Mouse (Mus musculus) liver, embryonic 15.5 days (tissue): ENCODE measurements around the gene Anxa9. TPM values are rescaled to one million over a fixed set of nuclear protein-coding genes. Genes with fewer than 3 reads are reported as not detected.

Experiments used
- ATAC-seq: fragments of 200-750 bp; cut with Nextera tagmentation; 2 replicates; pipeline ENCODE4 v1.8.0; 2017; ENCODE audit warnings: moderate number of reproducible peaks, mild to moderate bottlenecking, moderate library complexity; ENCODE audit not compliant: insufficient read depth
- H3K27ac ChIP-seq: fragments of 300-500 bp; sonication (generic); replicated peaks from 2 replicates; pipeline ENCODE4 v1.5.1; 2015; ENCODE audit warnings: mild to moderate bottlenecking, inconsistent platforms
- H3K27me3 ChIP-seq: fragments of 300-500 bp; sonication (generic); 2 replicates; pipeline ENCODE4 v1.6.1; 2015; ENCODE audit warnings: mild to moderate bottlenecking, inconsistent platforms
- H3K36me3 ChIP-seq: fragments of 300-500 bp; sonication (generic); replicated peaks from 2 replicates; pipeline ENCODE4 v1.6.1; 2015; ENCODE audit warnings: moderate library complexity, mild to moderate bottlenecking, inconsistent platforms
- H3K4me1 ChIP-seq: fragments of 300-500 bp; sonication (generic); replicated peaks from 2 replicates; pipeline ENCODE4 v1.6.1; 2015; ENCODE audit warnings: inconsistent platforms
- H3K4me2 ChIP-seq: fragments of 300-500 bp; sonication (generic); 2 replicates; pipeline ENCODE4 v1.6.1; 2015; ENCODE audit warnings: moderate library complexity, mild to moderate bottlenecking, inconsistent platforms
- H3K4me3 ChIP-seq: fragments of 300-500 bp; sonication (generic); replicated peaks from 2 replicates; pipeline ENCODE4 v1.5.1; 2015; ENCODE audit warnings: mild to moderate bottlenecking, inconsistent platforms
- H3K9ac ChIP-seq: fragments of 300-500 bp; sonication (generic); 2 replicates; pipeline ENCODE4 v1.6.1; 2015; ENCODE audit warnings: moderate library complexity, mild to moderate bottlenecking, inconsistent platforms
- H3K9me3 ChIP-seq: fragments of 300-500 bp; sonication (generic); replicated peaks from 2 replicates; pipeline ENCODE4 v1.6.1; 2016; ENCODE audit warnings: inconsistent platforms
- WGBS: fragments of 180-500 bp; shearing (Covaris S2); methylation state at CpG from one replicate; pipeline ENCODE4 v1.1.7; 2015; ENCODE audit warnings: mixed read lengths; ENCODE audit not compliant: insufficient replicate concordance; 5-methylcytosine and 5-hydroxymethylcytosine counted together
- polyA plus RNA-seq: library from polyadenylated mRNA; unstranded; fragments of >200 nt; fragmentation: Nextera tagmentation; extraction: Ambion mirVana; gene quantifications from 2 replicates; pipeline ENCODE4 v1.2.1, GENCODE M21; 2015

Anxa9 gene
- polyA plus RNA-seq, 1 experiment from 2014 or later: 2.8 TPM

DNA sequence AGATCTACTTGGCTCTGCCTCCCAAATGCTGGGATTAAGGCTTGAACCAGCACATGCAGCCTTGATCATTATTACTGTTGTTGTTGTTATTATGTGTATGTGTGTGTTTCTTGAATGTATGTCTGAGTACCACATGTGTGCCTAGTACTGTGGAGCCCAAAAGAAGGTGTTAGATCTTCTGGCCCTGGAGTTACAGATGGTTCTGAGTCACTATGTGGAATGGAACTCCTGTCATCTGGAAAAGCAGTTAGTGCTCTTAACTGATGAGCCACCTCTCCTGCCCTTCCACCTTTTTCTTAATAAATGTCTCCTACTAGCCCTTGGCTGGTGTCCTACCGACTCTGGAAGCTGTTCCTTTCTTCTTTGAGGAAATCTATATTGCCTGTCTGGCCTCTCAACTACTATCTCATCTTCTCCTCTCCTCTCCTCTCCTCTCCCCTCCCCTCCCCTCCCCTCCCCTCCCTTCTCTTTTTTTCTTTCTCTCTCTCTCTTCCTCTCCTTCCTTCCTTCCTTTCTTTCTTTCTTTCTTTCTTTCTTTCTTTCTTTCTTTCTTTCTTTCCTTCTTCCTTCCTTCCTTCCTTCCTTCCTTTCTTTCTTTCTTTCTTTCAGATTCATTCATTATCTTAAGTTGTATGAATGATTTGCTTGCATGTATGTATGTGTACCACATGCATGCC lies 59.2 kb downstream of the Anxa9 start:
- 33% methylated on average over 1 of the region's 1 CpGs for WGBS
- Histone ChIP-seq H3K9me3 (no peaks in the 10 kb centered on the region), H3K27ac (no peak overlapping the region), H3K4me1 (peaks cover 7% of the 10 kb centered on the region), H3K9ac (no peak overlapping the region), H3K27me3 (no peaks in the 10 kb centered on the region), H3K4me3 (no peak overlapping the region), H3K4me2 (no peak overlapping the region), H3K36me3 (0 out of 2 replicates have a peak, but pooled peaks cover 2% of the 10 kb centered on the region)
- no peak for ATAC-seq

DNA sequence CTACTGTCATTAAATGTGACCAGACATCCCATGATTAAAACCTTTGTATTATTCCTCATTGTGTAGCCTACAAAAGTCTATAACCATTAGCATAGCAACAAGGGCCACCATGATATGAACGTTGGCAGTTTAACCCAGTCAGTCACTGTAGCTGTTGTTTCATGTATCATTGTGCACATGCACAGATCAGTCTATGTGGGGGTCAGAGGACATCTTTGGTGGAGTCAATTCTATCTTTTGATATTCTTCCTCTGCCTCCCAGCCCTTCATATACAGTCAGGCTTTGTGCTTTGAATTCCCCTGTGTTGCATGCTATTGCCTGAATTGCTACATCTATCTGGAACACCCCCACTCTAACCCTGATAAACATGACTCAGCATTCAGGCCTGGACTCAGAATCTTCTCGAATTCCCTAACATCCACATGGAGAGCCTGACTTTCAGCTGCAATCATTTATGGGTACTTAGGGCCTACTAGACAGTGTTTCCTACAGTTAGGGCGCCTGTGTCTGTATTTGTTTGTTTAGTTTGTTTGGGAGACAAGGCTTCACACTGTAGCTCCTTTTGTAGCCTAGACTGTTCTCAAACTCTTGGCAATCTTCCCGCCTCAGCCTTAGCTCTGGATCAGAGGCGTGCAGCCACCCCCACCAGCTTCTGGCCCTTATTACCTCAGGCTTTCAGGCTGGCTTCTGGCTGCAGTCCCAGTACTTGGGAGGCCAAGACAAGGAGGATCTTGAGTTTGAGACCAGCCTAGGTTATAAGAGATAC lies 60.3 kb downstream of the Anxa9 start:
- no peaks in the 10 kb centered on the region for H3K36me3 ChIP-seq
- 61% methylated on average over 5 of the region's 5 CpGs for WGBS
- H3K9me3 ChIP-seq: no peaks in the 10 kb centered on the region
- no peak for ATAC-seq
- no peak overlapping the region; the same call in 1 of the 2 replicates for H3K27ac ChIP-seq
- peaks cover 7% of the 10 kb centered on the region for H3K4me1 ChIP-seq
- no peak overlapping the region for H3K9ac ChIP-seq
- H3K4me3 ChIP-seq: no peak overlapping the region
- no peaks in the 10 kb centered on the region for H3K27me3 ChIP-seq
- H3K4me2 ChIP-seq: no peak overlapping the region

Other genes with a start within 250 kb of the Anxa9 start
- gene Pip5k1a, start 200.2 kb downstream of the Anxa9 start, polyA plus RNA-seq: 8.5 and 8.7 TPM in 2 replicates
- gene Vps72, start 196.2 kb downstream of the Anxa9 start, polyA plus RNA-seq: 31.4 and 36.6 TPM in 2 replicates
- gene Tmod4, start 182.7 kb downstream of the Anxa9 start, polyA plus RNA-seq: 0.53 and 0.88 TPM in 2 replicates
- gene Scnm1, start 173.2 kb downstream of the Anxa9 start, polyA plus RNA-seq: 25.6 and 26.1 TPM in 2 replicates
- gene Lysmd1, start 173.1 kb downstream of the Anxa9 start, polyA plus RNA-seq: 7.1 and 8.3 TPM in 2 replicates
- gene Tnfaip8l2, start 164.8 kb downstream of the Anxa9 start, polyA plus RNA-seq: 9.3 and 9.8 TPM in 2 replicates
- gene Sema6c, start 146.7 kb downstream of the Anxa9 start, polyA plus RNA-seq: 0.37 and 0.68 TPM in 2 replicates
- 6.2 and 7.1 TPM in 2 replicates for gene Gabpb2, start 89.3 kb downstream of the Anxa9 start, polyA plus RNA-seq
- gene Cdc42se1, start 78.4 kb downstream of the Anxa9 start, polyA plus RNA-seq: 36.7 and 42.6 TPM in 2 replicates
- gene Mllt11, start 75.0 kb downstream of the Anxa9 start, polyA plus RNA-seq: 2.2 and 2.7 TPM in 2 replicates
- 0.07 and 0.12 TPM in 2 replicates for gene Gm128, start 65.6 kb downstream of the Anxa9 start, polyA plus RNA-seq
- not detected in 2 replicates for gene Bnipl, start 56.0 kb downstream of the Anxa9 start, polyA plus RNA-seq
- gene Mindy1, start 25.8 kb downstream of the Anxa9 start, polyA plus RNA-seq: 18.8 and 20.9 TPM in 2 replicates
- gene Prune1, start 25.1 kb downstream of the Anxa9 start, polyA plus RNA-seq: 9.0 and 9.5 TPM in 2 replicates
- gene Cers2, start 7.6 kb upstream of the Anxa9 start, polyA plus RNA-seq: 110 and 114 TPM in 2 replicates
- 12.0 and 12.9 TPM in 2 replicates for gene Setdb1, start 50.0 kb upstream of the Anxa9 start, polyA plus RNA-seq
- gene 4930558C23Rik, start 95.7 kb upstream of the Anxa9 start, polyA plus RNA-seq: not detected in 2 replicates
- gene Arnt, start 127.2 kb upstream of the Anxa9 start, polyA plus RNA-seq: 15.4 and 16.4 TPM in 2 replicates
- gene Ctsk, start 192.1 kb upstream of the Anxa9 start, polyA plus RNA-seq: 1.3 and 1.8 TPM in 2 replicates
- 34.9 and 37.1 TPM in 2 replicates for gene Ctss, start 219.6 kb upstream of the Anxa9 start, polyA plus RNA-seq